Mouse (Mus musculus) heart, embryonic 11.5 days (tissue): ENCODE measurements at regions not wholly inside any gene's neighbourhood (a gene's known extent, or its start where the extent isn't known, plus 50 kb on each side); places are given as distances from the start of the nearest gene placed in this dataset.

Experiments used
- ATAC-seq: fragments of 200-750 bp; cut with Nextera tagmentation; replicated peaks from 2 replicates; pipeline ENCODE4 v1.8.0; 2017; ENCODE audit warnings: moderate library complexity; ENCODE audit not compliant: insufficient number of reproducible peaks, low FRiP score, low TSS enrichment
- H3K27ac ChIP-seq: fragments of 300-500 bp; sonication (generic); 2 replicates; pipeline ENCODE4 v1.5.1; 2014; ENCODE audit warnings: mild to moderate bottlenecking, low read depth, low read length
- H3K27me3 ChIP-seq: fragments of 300-500 bp; sonication (generic); 2 replicates; pipeline ENCODE4 v1.6.1; 2014; ENCODE audit warnings: mild to moderate bottlenecking, low read length, mixed read lengths; ENCODE audit not compliant: control insufficient read depth, insufficient read depth
- H3K36me3 ChIP-seq: fragments of 300-500 bp; sonication (generic); 2 replicates; pipeline ENCODE4 v1.6.1; 2014; ENCODE audit warnings: mild to moderate bottlenecking, low read length, moderate library complexity, mixed read lengths; ENCODE audit not compliant: control insufficient read depth, insufficient read depth
- H3K4me1 ChIP-seq: fragments of 300-500 bp; sonication (generic); 2 replicates; pipeline ENCODE4 v1.6.1; 2014; ENCODE audit warnings: low read length; ENCODE audit not compliant: control insufficient read depth, insufficient read depth
- H3K4me2 ChIP-seq: fragments of 300-500 bp; sonication (generic); 2 replicates; pipeline ENCODE4 v1.6.1; 2014; ENCODE audit warnings: mild to moderate bottlenecking, moderate library complexity
- H3K4me3 ChIP-seq: fragments of 300-500 bp; sonication (generic); 2 replicates; pipeline ENCODE4 v1.5.1; 2014; ENCODE audit warnings: low read depth, low read length
- H3K9ac ChIP-seq: fragments of 300-500 bp; sonication (generic); 2 replicates; pipeline ENCODE4 v1.6.1; 2014; ENCODE audit warnings: mild to moderate bottlenecking, low read depth, low read length, moderate library complexity
- H3K9me3 ChIP-seq: fragments of 300-500 bp; sonication (generic); replicated peaks from 2 replicates; pipeline ENCODE4 v1.6.1; 2016; ENCODE audit warnings: low read length; ENCODE audit not compliant: control insufficient read depth
- WGBS: fragments of 180-500 bp; shearing (Covaris S2); extraction: QIAGEN DNeasy Blood & Tissue Kit; methylation state at CpG from one replicate; pipeline ENCODE4 v1.1.7; 2014; ENCODE audit not compliant: insufficient replicate concordance; 5-methylcytosine and 5-hydroxymethylcytosine counted together

DNA sequence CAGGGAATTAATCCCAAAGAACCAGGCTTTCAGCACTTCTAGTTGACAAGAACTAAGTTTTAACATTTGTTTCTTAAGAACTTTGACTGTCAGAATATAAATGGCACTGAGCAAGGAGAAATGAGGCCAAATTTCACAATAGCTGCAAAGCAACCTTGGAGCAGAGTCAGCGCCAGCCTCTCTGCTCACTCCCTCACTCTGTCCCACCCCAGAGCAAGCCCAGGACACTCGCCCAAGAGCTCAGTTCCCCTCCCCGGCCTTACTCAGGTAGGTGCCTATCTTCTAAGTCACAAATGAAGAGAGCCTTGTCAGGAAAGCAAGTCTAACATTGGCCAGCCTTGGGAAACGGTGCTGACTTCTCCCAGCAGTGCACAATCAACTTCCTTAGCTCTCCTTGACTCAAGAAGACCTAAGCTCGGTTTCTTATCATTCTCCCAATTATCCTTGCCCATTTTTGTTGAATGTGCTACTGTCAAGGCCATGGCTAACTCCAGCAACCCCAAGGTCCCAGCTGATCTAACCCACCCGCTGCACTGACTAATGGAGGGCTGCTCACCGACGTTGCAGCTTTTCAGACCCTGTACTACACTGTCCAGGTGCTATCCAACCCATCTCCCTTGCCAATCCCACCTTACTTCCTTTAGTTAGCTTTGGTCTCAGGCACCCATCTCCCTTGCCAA, 219.5 kb upstream of the Klf14 start:
- Histone ChIP-seq H3K9ac (no peak overlapping the region), H3K36me3 (no peaks in the 10 kb centered on the region), H3K4me3 (no peak overlapping the region), H3K9me3 (no peaks in the 10 kb centered on the region), H3K27ac (no peak overlapping the region), H3K4me2 (no peak overlapping the region), H3K4me1 (peaks cover 13% of the 10 kb centered on the region; the same call in 1 of the 2 replicates), H3K27me3 (no peaks in the 10 kb centered on the region)
- 75% methylated on average over 8 of the region's 8 CpGs for WGBS
- ATAC-seq, result no peak

DNA sequence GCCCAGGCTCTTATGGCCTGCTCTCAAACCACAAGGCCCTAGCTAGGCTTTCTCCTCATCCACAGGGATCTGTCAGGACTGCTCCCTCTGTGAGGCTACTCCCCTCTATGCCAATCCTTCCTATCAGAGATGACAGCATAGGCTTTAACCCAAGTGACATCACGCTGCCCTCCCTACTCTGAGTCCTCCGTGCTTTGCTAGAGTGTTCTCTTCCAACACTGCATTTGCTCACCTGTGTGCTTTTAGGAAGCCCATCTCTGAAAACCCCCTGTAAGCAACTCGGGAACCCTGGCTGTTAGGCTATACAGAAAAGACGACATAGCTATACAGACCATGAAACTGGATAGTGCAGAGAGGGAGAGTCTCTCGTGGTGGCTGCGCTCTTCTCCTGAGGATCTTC, 216.3 kb upstream of the Mkln1 start:
- Histone ChIP-seq H3K4me2 (no peak overlapping the region), H3K4me1 (peaks cover 10% of the 10 kb centered on the region; the same call in 1 of the 2 replicates), H3K4me3 (no peak overlapping the region), H3K36me3 (no peaks in the 10 kb centered on the region), H3K27me3 (no peaks in the 10 kb centered on the region), H3K27ac (no peak overlapping the region), H3K9me3 (no peaks in the 10 kb centered on the region), H3K9ac (no peak overlapping the region)
- 80% methylated on average over 6 of the region's 6 CpGs for WGBS
- ATAC-seq, result no peak

GRCm38 (mm10) chr6:31183127-31183526, 215.4 kb upstream of the Mkln1 start:
- Histone ChIP-seq H3K9me3 (no peaks in the 10 kb centered on the region), H3K27ac (no peak overlapping the region), H3K4me2 (no peak overlapping the region), H3K9ac (no peak overlapping the region), H3K4me3 (no peak overlapping the region), H3K4me1 (peaks cover 10% of the 10 kb centered on the region; the same call in 1 of the 2 replicates), H3K36me3 (no peaks in the 10 kb centered on the region), H3K27me3 (no peaks in the 10 kb centered on the region)
- 6% methylated on average over 5 of the region's 5 CpGs for WGBS
- ATAC-seq, result no peak

GRCm38 (mm10) chr6:31184554-31184953, 214.0 kb upstream of the Mkln1 start:
- Histone ChIP-seq H3K4me1 (peaks cover 10% of the 10 kb centered on the region; the same call in 1 of the 2 replicates), H3K9me3 (no peaks in the 10 kb centered on the region), H3K27me3 (no peaks in the 10 kb centered on the region), H3K4me3 (no peak overlapping the region), H3K36me3 (no peaks in the 10 kb centered on the region), H3K4me2 (no peak overlapping the region), H3K9ac (no peak overlapping the region), H3K27ac (no peak overlapping the region)
- WGBS, result 86% methylated on average over 7 of the region's 7 CpGs
- ATAC-seq, result no peak

- H3K27ac ChIP-seq, result no peak overlapping the region
- H3K4me2 ChIP-seq, result no peak overlapping the region
- H3K36me3 ChIP-seq, result no peaks in the 10 kb centered on the region
- H3K4me1 ChIP-seq, result peaks cover 10% of the 10 kb centered on the region; the same call in 1 of the 2 replicates
- ATAC-seq, result no peak
- no peak overlapping the region for H3K4me3 ChIP-seq
- H3K9ac ChIP-seq, result no peak overlapping the region
- 69% methylated on average over 2 of the region's 2 CpGs for WGBS
- H3K27me3 ChIP-seq, result no peaks in the 10 kb centered on the region
- H3K9me3 ChIP-seq, result no peaks in the 10 kb centered on the region
Observed at GRCm38 (mm10) chr6:31185151-31185550, 213.4 kb upstream of the Mkln1 start.

- Histone ChIP-seq H3K4me3 (no peak overlapping the region), H3K27me3 (no peaks in the 10 kb centered on the region), H3K4me2 (no peak overlapping the region), H3K9me3 (no peaks in the 10 kb centered on the region), H3K9ac (no peak overlapping the region), H3K27ac (no peak overlapping the region), H3K4me1 (peaks cover 8% of the 10 kb centered on the region; the same call in 1 of the 2 replicates), H3K36me3 (no peaks in the 10 kb centered on the region)
- 74% methylated on average over 1 of the region's 1 CpGs for WGBS
- no peak for ATAC-seq
Observed at GRCm38 (mm10) chr6:31188066-31188465, 210.5 kb upstream of the Mkln1 start.

GRCm38 (mm10) chr6:31189060-31189459, 209.5 kb upstream of the Mkln1 start:
- no peaks in the 10 kb centered on the region for H3K9me3 ChIP-seq
- no peak for ATAC-seq
- H3K9ac ChIP-seq, result no peak overlapping the region
- H3K36me3 ChIP-seq, result no peaks in the 10 kb centered on the region
- H3K4me3 ChIP-seq, result no peak overlapping the region
- H3K4me2 ChIP-seq, result no peak overlapping the region
- no peaks in the 10 kb centered on the region for H3K27me3 ChIP-seq
- no peak overlapping the region for H3K27ac ChIP-seq
- H3K4me1 ChIP-seq, result peaks cover 5% of the 10 kb centered on the region; the same call in 1 of the 2 replicates
- WGBS, result 50% methylated on average over 7 of the region's 7 CpGs

DNA sequence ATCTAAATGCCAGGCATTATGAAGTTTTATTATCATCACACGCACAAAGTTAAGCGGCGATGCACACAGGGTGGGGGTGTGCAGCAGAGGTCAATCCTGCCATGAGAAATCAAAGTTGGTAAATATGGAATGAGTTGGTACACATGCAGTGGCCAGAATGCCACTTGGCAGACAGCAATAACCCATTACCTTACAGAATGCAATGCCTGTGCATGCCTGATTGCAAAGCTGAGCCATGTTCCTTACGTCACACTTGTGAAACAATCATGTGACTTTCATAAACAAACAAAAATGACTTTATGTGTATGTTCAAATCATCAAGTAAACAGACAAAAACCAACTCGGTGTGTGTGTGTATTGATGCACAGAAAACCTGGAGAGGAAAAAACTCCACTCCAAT, 208.5 kb upstream of the Mkln1 start:
- H3K27me3 ChIP-seq, result no peaks in the 10 kb centered on the region
- peaks cover 5% of the 10 kb centered on the region; the same call in 1 of the 2 replicates for H3K4me1 ChIP-seq
- H3K4me3 ChIP-seq, result no peak overlapping the region
- H3K36me3 ChIP-seq, result no peaks in the 10 kb centered on the region
- H3K4me2 ChIP-seq, result no peak overlapping the region
- H3K9ac ChIP-seq, result no peak overlapping the region
- no peaks in the 10 kb centered on the region for H3K9me3 ChIP-seq
- ATAC-seq, result no peak
- 75% methylated on average over 5 of the region's 5 CpGs for WGBS
- H3K27ac ChIP-seq, result no peak overlapping the region
